Mouse (Mus musculus) spleen, adult 2 months (tissue): ENCODE data around the gene Sectm1b.

Experiments
- CTCF ChIP-seq: fragments of 200-500 bp; IDR thresholded peaks from 2 replicates; pipeline ENCODE4 v1.5.1; 2011; ENCODE audit warnings: mild to moderate bottlenecking, inconsistent platforms; ENCODE audit not compliant: insufficient read depth, insufficient read length, insufficient replicate concordance; ENCODE audit errors: extremely low read depth
- POLR2A ChIP-seq: fragments of 200-500 bp; IDR thresholded peaks from 2 replicates; pipeline ENCODE4 v1.6.1; 2011; ENCODE audit warnings: low read depth, low read length, inconsistent platforms

GRCm38 (mm10) chr11:121109986-121110385 lies 46.6 kb upstream of the Sectm1b start:
- TF ChIP-seq CTCF (no peak), POLR2A (no peak)
